Mouse (Mus musculus) midbrain, postnatal 0 days (tissue): ENCODE results near the gene Rsrp1. TPM values are rescaled to one million over a fixed set of nuclear protein-coding genes. Genes with fewer than 3 reads are reported as not detected.

ENCODE experiments used
- ATAC-seq: fragments of 200-750 bp; cut with Nextera tagmentation; 2 replicates; pipeline ENCODE4 v1.8.0; 2017; ENCODE audit warnings: moderate number of reproducible peaks, mild to moderate bottlenecking, moderate TSS enrichment, moderate library complexity; ENCODE audit not compliant: low FRiP score
- DNase-seq: peaks from one replicate; pipeline ENCODE4 v3.0.0-alpha.2; 2015; ENCODE audit warnings: low spot score
- H3K27ac ChIP-seq: fragments of 300-500 bp; sonication (generic); 2 replicates; pipeline ENCODE4 v1.5.1; 2014; ENCODE audit warnings: low read depth, mild to moderate bottlenecking, low read length, mixed read lengths
- H3K27me3 ChIP-seq: fragments of 300-500 bp; sonication (generic); 2 replicates; pipeline ENCODE4 v1.6.1; 2014; ENCODE audit warnings: low read length, control low read depth, mixed read lengths; ENCODE audit not compliant: insufficient read depth
- H3K36me3 ChIP-seq: fragments of 300-500 bp; sonication (generic); 2 replicates; pipeline ENCODE4 v1.6.1; 2014; ENCODE audit warnings: low read length, control low read depth, mixed read lengths; ENCODE audit not compliant: insufficient read depth
- H3K4me1 ChIP-seq: fragments of 300-500 bp; sonication (generic); 2 replicates; pipeline ENCODE4 v1.6.1; 2014; ENCODE audit warnings: mild to moderate bottlenecking, control low read depth, antibody characterized with exemption, low read length, mixed read lengths; ENCODE audit not compliant: insufficient read depth
- H3K4me2 ChIP-seq: fragments of 300-500 bp; sonication (generic); 2 replicates; pipeline ENCODE4 v1.6.1; 2014; ENCODE audit warnings: low read depth, mild to moderate bottlenecking, low read length, mixed read lengths; ENCODE audit not compliant: poor library complexity, severe bottlenecking
- H3K4me3 ChIP-seq: fragments of 300-500 bp; sonication (generic); 2 replicates; pipeline ENCODE4 v1.5.1; 2014; ENCODE audit warnings: low read depth, mild to moderate bottlenecking, low read length, moderate library complexity
- H3K9ac ChIP-seq: fragments of 300-500 bp; sonication (generic); replicated peaks from 2 replicates; pipeline ENCODE4 v1.6.1; 2014; ENCODE audit warnings: mild to moderate bottlenecking, low read length, moderate library complexity, mixed read lengths; ENCODE audit not compliant: poor library complexity, severe bottlenecking
- H3K9me3 ChIP-seq: fragments of 300-500 bp; sonication (generic); 2 replicates; pipeline ENCODE4 v1.6.1; 2016; ENCODE audit warnings: low read length, control low read depth
- CTCF ChIP-seq: IDR thresholded peaks from 2 replicates; pipeline ENCODE4 v1.5.1; 2016; ENCODE audit warnings: antibody characterized with exemption, mild to moderate bottlenecking
- WGBS: fragments of 180-500 bp; shearing (Covaris S2); extraction: QIAGEN DNeasy Blood & Tissue Kit; methylation state at CpG from one replicate; pipeline ENCODE4 v1.1.7; 2014; 5-methylcytosine and 5-hydroxymethylcytosine counted together
- polyA plus RNA-seq: library from polyadenylated mRNA; unstranded; fragments of >200 nt; fragmentation: Nextera tagmentation; extraction: Ambion mirVana; gene quantifications from 2 replicates; pipeline ENCODE4 v1.2.1, GENCODE M21; 2015
- total RNA-seq: library from RNA; depleted of rRNA; stranded (reverse); fragments of >200 nt; gene quantifications from 2 replicates; pipeline ENCODE4 v1.2.3, GENCODE M21; 2014

Gene Rsrp1
- total and polyA plus RNA-seq, 2 experiments from 2014 or later: 109 to 319 TPM

GRCm38 (mm10) chr4:134919733-134920540, 3.5 kb upstream of the Rsrp1 start:
- WGBS: 40% methylated on average over 12 of the region's 12 CpGs
- H3K36me3 ChIP-seq: no peaks in the 10 kb centered on the region
- no peak overlapping the region for H3K4me3 ChIP-seq
- H3K27me3 ChIP-seq: no peaks in the 10 kb centered on the region
- TF ChIP-seq CTCF: no peak
- no peak overlapping the region for H3K9ac ChIP-seq
- no peak overlapping the region for H3K4me2 ChIP-seq
- H3K4me1 ChIP-seq: no peaks in the 10 kb centered on the region
- no peaks in the 10 kb centered on the region for H3K9me3 ChIP-seq
- DNase-seq (peak; percentile 34), ATAC-seq (no peak)
- H3K27ac ChIP-seq: no peak overlapping the region

GRCm38 (mm10) chr4:134920631-134921030, 2.8 kb upstream of the Rsrp1 start:
- 98% methylated on average over 6 of the region's 6 CpGs for WGBS
- no peak for ATAC-seq

GRCm38 (mm10) chr4:134921703-134922102, 1.7 kb upstream of the Rsrp1 start:
- Histone ChIP-seq H3K27me3 (no peaks in the 10 kb centered on the region), H3K9ac (no peak overlapping the region), H3K9me3 (no peaks in the 10 kb centered on the region), H3K4me1 (peaks cover 3% of the 10 kb centered on the region; the same call in 1 of the 2 replicates), H3K4me3 (no peak overlapping the region), H3K27ac (no peak overlapping the region), H3K36me3 (peaks cover 6% of the 10 kb centered on the region), H3K4me2 (no peak overlapping the region)
- WGBS: 97% methylated on average over 4 of the region's 4 CpGs
- DNase-seq: no peak
- ATAC-seq: no peak
- no peak for TF ChIP-seq CTCF

More at GRCm38 (mm10) chr4:134920631-134921030, 2.8 kb upstream of the Rsrp1 start:
- no peaks in the 10 kb centered on the region for H3K9me3 ChIP-seq
- H3K36me3 ChIP-seq: 0 out of 2 replicates have a peak, but pooled peaks cover under 1% of the 10 kb centered on the region
- no peak overlapping the region for H3K9ac ChIP-seq
- no peak for TF ChIP-seq CTCF
- H3K4me2 ChIP-seq: no peak overlapping the region
- no peak overlapping the region for H3K4me3 ChIP-seq
- H3K27me3 ChIP-seq: no peaks in the 10 kb centered on the region
- peaks cover 3% of the 10 kb centered on the region; the same call in 1 of the 2 replicates for H3K4me1 ChIP-seq
- no peak overlapping the region for H3K27ac ChIP-seq
- no peak for DNase-seq

- peaks cover 10% of the 10 kb centered on the region for H3K36me3 ChIP-seq
- WGBS: 60% methylated on average over 10 of the region's 10 CpGs
- TF ChIP-seq CTCF: no peak
- peak overlapping the region; percentile 99 for H3K4me3 ChIP-seq
- H3K27ac ChIP-seq: peak overlapping the region; percentile 97
- H3K9me3 ChIP-seq: no peaks in the 10 kb centered on the region
- peak overlapping the region; percentile 61 for H3K9ac ChIP-seq
- H3K27me3 ChIP-seq: no peaks in the 10 kb centered on the region
- peak overlapping the region; percentile 83 for H3K4me2 ChIP-seq
- H3K4me1 ChIP-seq: peaks cover 3% of the 10 kb centered on the region; the same call in 1 of the 2 replicates
- DNase-seq (no peak), ATAC-seq (no peak)
Measured at GRCm38 (mm10) chr4:134922111-134922924, 1.1 kb upstream of the Rsrp1 start.

GRCm38 (mm10) chr4:134922925-134923244, 507 bp upstream of the Rsrp1 start:
- peak; percentile 66; the same call in 1 of the 2 replicates for ATAC-seq
- TF ChIP-seq CTCF: no peak; the same call in 1 of the 2 replicates
- peaks cover 15% of the 10 kb centered on the region for H3K36me3 ChIP-seq
- no peaks in the 10 kb centered on the region for H3K9me3 ChIP-seq
- peak overlapping the region; percentile 97 for H3K27ac ChIP-seq
- WGBS: under 1% methylated on average over 13 of the region's 13 CpGs
- no peaks in the 10 kb centered on the region for H3K27me3 ChIP-seq
- peak; percentile 61 for DNase-seq
- peak overlapping the region; percentile 99 for H3K4me3 ChIP-seq
- peaks cover 3% of the 10 kb centered on the region; the same call in 1 of the 2 replicates for H3K4me1 ChIP-seq
- H3K9ac ChIP-seq: peak overlapping the region; percentile 61
- peak overlapping the region; percentile 83 for H3K4me2 ChIP-seq
